Mouse (Mus musculus) myocyte (in vitro differentiated cells): Measurements from ENCODE around the gene Plcb4.

Source experiments
- CEBPB ChIP-seq: IDR thresholded peaks from 2 replicates; pipeline ENCODE4 v1.6.1; 2011; ENCODE audit warnings: mild to moderate bottlenecking, moderate library complexity; ENCODE audit not compliant: poor library complexity, insufficient read depth, severe bottlenecking
- E2F4 ChIP-seq: IDR thresholded peaks from one replicate; pipeline ENCODE4 v1.6.1; 2011; ENCODE audit warnings: mild to moderate bottlenecking, control low read depth, moderate library complexity; ENCODE audit not compliant: insufficient read depth
- MAX ChIP-seq: IDR thresholded peaks from one replicate; pipeline ENCODE4 v1.6.1; 2011; ENCODE audit warnings: low read depth, mild to moderate bottlenecking, control low read depth
- MYOD1 ChIP-seq, 3 experiments: IDR thresholded peaks; one replicate each; pipeline ENCODE4 v1.6.1; 2011; ENCODE audit warnings: control low read depth in 2 of 3, low read depth in 2 of 3, mild to moderate bottlenecking in 2 of 3, moderate library complexity in 1 of 3; ENCODE audit not compliant: insufficient read length in 2 of 3, control insufficient read depth in 1 of 3
- MYOG ChIP-seq, 3 experiments: IDR thresholded peaks; one replicate each; pipeline ENCODE4 v1.6.1; 2011; ENCODE audit warnings: control low read depth in 2 of 3, low read depth in 2 of 3, mild to moderate bottlenecking in 2 of 3; ENCODE audit not compliant: insufficient read length in 2 of 3, control insufficient read depth in 1 of 3, insufficient read depth in 1 of 3
- POLR2A ChIP-seq: IDR thresholded peaks from one replicate; pipeline ENCODE4 v1.6.1; 2011; ENCODE audit warnings: low read depth, mild to moderate bottlenecking, control low read depth, moderate library complexity; ENCODE audit not compliant: insufficient read length
- POLR2AphosphoS2 ChIP-seq: IDR thresholded peaks from one replicate; pipeline ENCODE4 v1.6.1; 2011; ENCODE audit warnings: low read depth, control low read depth; ENCODE audit not compliant: insufficient read length
- REST ChIP-seq: IDR thresholded peaks from one replicate; pipeline ENCODE4 v1.6.1; 2011; ENCODE audit warnings: mild to moderate bottlenecking, control low read depth, moderate library complexity; ENCODE audit not compliant: insufficient read depth, insufficient read length
- SRF ChIP-seq: IDR thresholded peaks from one replicate; pipeline ENCODE4 v1.6.1; 2011; ENCODE audit warnings: low read depth; ENCODE audit not compliant: control insufficient read depth, insufficient read length
- TCF12 ChIP-seq: IDR thresholded peaks from one replicate; pipeline ENCODE4 v1.6.1; 2011; ENCODE audit warnings: mild to moderate bottlenecking, control low read depth; ENCODE audit not compliant: poor library complexity, insufficient read depth, severe bottlenecking
- USF1 ChIP-seq: IDR thresholded peaks from one replicate; pipeline ENCODE4 v1.6.1; 2011; ENCODE audit warnings: low read depth, mild to moderate bottlenecking, control low read depth, moderate library complexity

DNA sequence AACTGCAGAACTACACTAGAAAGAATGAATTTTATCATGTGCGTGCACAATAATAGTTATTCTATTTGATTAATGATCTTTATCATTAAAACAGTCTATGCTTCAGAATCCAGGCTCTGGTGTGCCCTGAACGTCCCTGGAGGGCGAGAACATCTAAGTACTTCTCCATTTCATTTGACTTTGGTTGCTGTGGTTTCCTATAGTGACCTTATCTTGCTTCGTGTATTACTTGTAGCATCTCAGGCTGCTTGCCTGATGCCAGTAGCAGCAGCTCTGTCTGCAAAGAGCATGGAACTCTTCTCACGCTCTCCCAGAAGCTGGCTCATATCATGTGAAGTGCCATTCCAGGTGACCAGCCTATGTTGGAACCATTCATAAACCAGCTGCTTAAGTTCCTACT lies 137.9 kb downstream of the Plcb4 start:
- TF ChIP-seq POLR2AphosphoS2 (no peak), E2F4 (no peak), REST (no peak), POLR2A (no peak), USF1 (no peak), MYOG (IDR thresholded peaks at IDR 0.05; ENCODE audit: control insufficient read depth in 1 of 3, insufficient read depth in 1 of 3, insufficient read length in 2 of 3, low read depth in 2 of 3) (no peak), MAX (no peak), TCF12 (no peak), CEBPB (no peak), MYOD1 (IDR thresholded peaks at IDR 0.05; ENCODE audit: control insufficient read depth in 1 of 3, insufficient read length in 2 of 3, low read depth in 2 of 3) (no peak), SRF (no peak)
